Mouse (Mus musculus): Measurements from ENCODE around the gene Bbs2. TPM values are rescaled to one million over a fixed set of nuclear protein-coding genes. Genes with fewer than 3 reads are reported as not detected.

Bbs2 gene
- total RNA-seq, 2 experiments from 2014 or later: 2.2 to 2.5 TPM

GRCm38 (mm10) chr8:94104146-94104545, 5.4 kb upstream of the Bbs2 start:
- DNase-seq (ENCODE audit: low spot score): no peak

GRCm38 (mm10) chr8:94098996-94099395, 268 bp upstream of the Bbs2 start:
- DNase-seq (ENCODE audit: low spot score): no peak

GRCm38 (mm10) chr8:94094281-94094680, 4.4 kb downstream of the Bbs2 start:
- DNase-seq (ENCODE audit: low spot score): no peak

- no peak for DNase-seq (ENCODE audit: low spot score)
Measured at GRCm38 (mm10) chr8:94092848-94093247, 5.9 kb downstream of the Bbs2 start.

- DNase-seq (ENCODE audit: low spot score): no peak
Measured at GRCm38 (mm10) chr8:94089715-94090114, 9.0 kb downstream of the Bbs2 start.

- no peak for DNase-seq (ENCODE audit: low spot score)
Measured at GRCm38 (mm10) chr8:94087964-94088363, 10.8 kb downstream of the Bbs2 start.

GRCm38 (mm10) chr8:94076461-94077192, 22.1 kb downstream of the Bbs2 start:
- DNase-seq (ENCODE audit: low spot score): no peak

GRCm38 (mm10) chr8:94068793-94069192, 29.9 kb downstream of the Bbs2 start:
- no peak for DNase-seq (ENCODE audit: low spot score)

- no peak for DNase-seq (ENCODE audit: low spot score)
Measured at GRCm38 (mm10) chr8:94066121-94066863, 32.4 kb downstream of the Bbs2 start.

GRCm38 (mm10) chr8:94057157-94057854, 41.4 kb downstream of the Bbs2 start:
- DNase-seq (ENCODE audit: low spot score): peak; percentile 39

- DNase-seq (ENCODE audit: low spot score): no peak
Measured at GRCm38 (mm10) chr8:94052696-94053095, 46.0 kb downstream of the Bbs2 start.

- DNase-seq (ENCODE audit: low spot score): no peak
Measured at GRCm38 (mm10) chr8:94047845-94048244, 50.9 kb downstream of the Bbs2 start.

- DNase-seq (ENCODE audit: low spot score): no peak
Measured at GRCm38 (mm10) chr8:94037806-94038205, 60.9 kb downstream of the Bbs2 start.

GRCm38 (mm10) chr8:94036944-94037524, 61.7 kb downstream of the Bbs2 start, which contains the start of the genes Nudt21 and Ogfod1:
Gene Nudt21, minus strand, starts transcription at chr8:94037031.
Gene Ogfod1, plus strand, starts transcription at chr8:94037198.
- peak; percentile 97 for DNase-seq (ENCODE audit: low spot score)

GRCm38 (mm10) chr8:94036541-94036940, 62.2 kb downstream of the Bbs2 start:
- DNase-seq (ENCODE audit: low spot score): peak; percentile 20

- DNase-seq (ENCODE audit: low spot score): no peak
Measured at GRCm38 (mm10) chr8:94035200-94035599, 63.5 kb downstream of the Bbs2 start.

GRCm38 (mm10) chr8:94033601-94034000, 65.1 kb downstream of the Bbs2 start:
- DNase-seq (ENCODE audit: low spot score): no peak

- no peak for DNase-seq (ENCODE audit: low spot score)
Measured at GRCm38 (mm10) chr8:94029701-94030100, 69.0 kb downstream of the Bbs2 start.

GRCm38 (mm10) chr8:94023916-94024315, 74.8 kb downstream of the Bbs2 start:
- no peak for DNase-seq (ENCODE audit: low spot score)

Measured in gastrocnemius, adult 18-20 months (tissue).